Mouse (Mus musculus) monocyte, adult 5-6 weeks (primary cell): ENCODE measurements around the gene Pgbd5. TPM values are rescaled to one million over a fixed set of nuclear protein-coding genes. Genes with fewer than 3 reads are reported as not detected.

Experiments
- ATAC-seq: fragments of 153-309, 156-312 bp; replicated peaks from 2 replicates; pipeline ENCODE4 v1.8.0; 2017; ENCODE audit warnings: mild to moderate bottlenecking; ENCODE audit not compliant: low TSS enrichment, insufficient number of reproducible peaks, severe bottlenecking, poor library complexity, low FRiP score
- total RNA-seq: library from RNA; stranded (forward); fragments of 200-1000, 200-491, 200-594 nt; gene quantifications from 3 replicates; pipeline ENCODE4 v1.2.3, GENCODE M21; 2017

Gene Pgbd5
- total RNA-seq, 1 experiment from 2014 or later = not detected

DNA sequence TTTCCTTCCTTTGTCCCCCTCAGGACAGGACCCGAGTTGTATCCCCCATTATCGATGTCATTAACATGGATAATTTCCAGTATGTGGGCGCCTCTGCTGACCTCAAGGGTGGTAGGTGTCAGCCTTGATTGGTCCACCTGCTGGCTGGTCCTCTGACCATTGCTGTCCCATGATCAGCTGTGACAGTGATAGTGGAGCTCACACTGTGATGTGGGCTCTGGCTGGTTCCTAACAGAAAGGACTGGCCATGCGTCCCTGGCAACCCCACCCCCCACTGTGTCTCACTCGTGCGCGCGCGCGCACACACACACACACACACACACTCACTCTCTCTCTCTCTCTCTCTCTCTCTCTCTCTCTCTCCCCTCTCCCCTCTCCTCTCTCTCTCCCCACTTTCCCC is 109.8 kb downstream of the Pgbd5 start:
- ATAC-seq = no peak

DNA sequence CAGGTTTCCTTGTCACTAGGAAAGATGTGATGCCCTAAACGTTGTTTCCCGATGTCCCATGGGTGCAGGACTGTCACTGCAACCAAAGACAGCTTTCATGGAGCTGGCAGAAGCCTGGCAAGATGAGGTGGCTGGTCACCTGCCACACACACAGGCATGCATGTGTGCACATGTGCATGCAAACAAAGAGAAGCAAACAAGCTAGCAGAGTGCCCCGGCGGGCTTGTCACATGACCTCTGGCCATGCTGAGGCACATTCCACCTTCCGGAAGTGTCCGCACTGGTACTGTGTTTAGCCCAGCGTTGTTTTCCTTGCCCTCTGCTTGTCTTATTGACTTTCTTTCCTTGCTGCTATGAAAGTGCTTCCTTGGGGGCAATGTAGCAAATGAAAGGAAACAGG is 111.2 kb downstream of the Pgbd5 start:
- ATAC-seq = no peak

DNA sequence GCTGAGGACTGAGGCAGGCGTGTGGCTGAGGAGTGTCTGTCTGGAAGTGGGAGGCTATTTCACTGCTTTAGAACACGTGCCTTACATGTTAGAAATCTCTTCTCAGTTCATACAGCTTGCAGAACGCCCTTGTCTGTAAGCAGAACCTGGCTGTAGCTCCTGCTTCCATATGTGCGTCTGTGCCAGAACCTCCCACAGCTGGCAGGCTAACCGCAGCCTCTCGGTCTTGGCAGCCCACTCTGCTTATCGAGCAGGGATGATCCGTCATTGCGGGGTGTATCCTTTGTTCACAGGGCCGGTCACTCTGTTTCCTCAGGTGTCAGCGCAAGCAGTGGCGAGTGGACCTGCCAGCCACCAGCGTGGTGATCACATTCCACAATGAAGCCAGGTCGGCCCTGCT is 116.1 kb downstream of the Pgbd5 start:
- no peak for ATAC-seq

DNA sequence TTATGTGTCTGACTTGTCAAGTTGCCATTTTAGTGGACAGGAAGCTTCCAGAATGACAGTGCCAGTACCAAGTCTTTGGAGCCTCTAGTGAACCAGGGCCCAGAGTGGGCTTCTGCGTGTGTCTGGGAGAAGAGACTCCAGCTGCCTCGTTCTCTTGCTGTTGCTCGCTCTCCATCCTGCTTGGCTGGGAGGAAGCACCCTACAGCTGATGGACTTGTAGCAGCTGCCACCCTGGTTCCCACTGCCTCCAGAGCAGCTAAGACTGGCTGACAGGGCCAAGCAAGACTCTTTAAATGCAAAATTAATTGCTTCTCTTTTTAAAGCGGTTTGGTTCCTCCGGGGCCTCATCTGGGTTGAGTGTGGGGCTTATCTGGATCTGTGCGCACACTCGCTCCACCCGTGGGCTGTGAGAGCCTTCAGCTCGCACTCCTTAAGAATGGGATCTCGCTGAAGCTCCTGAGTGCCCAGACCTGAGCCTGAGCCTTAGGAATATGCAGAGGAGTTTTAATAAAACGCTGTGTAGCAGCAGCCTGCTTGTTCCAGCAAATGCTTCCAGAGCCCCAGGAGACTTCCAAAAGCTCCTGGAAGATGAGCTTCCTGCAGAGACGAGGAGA is 118.1 kb downstream of the Pgbd5 start:
- no peak for ATAC-seq

DNA sequence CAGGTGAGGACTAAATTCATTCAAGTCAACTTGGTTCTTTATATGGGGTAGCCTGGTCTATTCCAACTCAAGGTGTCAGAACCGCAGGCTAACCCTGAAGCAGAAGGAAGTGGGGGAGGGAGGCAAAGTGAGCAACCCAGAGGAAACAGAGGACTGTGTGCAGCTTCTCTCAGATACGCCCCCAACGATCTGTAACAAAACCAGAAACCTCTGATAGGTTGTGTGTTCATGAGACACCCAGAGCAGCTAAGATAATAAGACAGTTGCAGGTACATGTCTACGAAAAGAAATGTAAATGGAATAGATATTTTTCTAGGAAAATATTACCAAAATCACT is 120.2 kb downstream of the Pgbd5 start:
- ATAC-seq = no peak

Other genes starting within 250 kb of the Pgbd5 start
- 39.5 to 77.2 TPM (median 42.9 TPM) in 3 replicates for gene Galnt2, start 208.3 kb downstream of the Pgbd5 start, total RNA-seq
- 15.1 to 29.5 TPM (median 22.8 TPM) in 3 replicates for gene Cog2, start 81.1 kb upstream of the Pgbd5 start, total RNA-seq
- gene Agt, start 130.0 kb upstream of the Pgbd5 start, total RNA-seq = not detected in 3 replicates
- not detected in 3 replicates for gene Capn9, start 136.5 kb upstream of the Pgbd5 start, total RNA-seq
- 1.1 to 3.5 TPM (median 3.2 TPM) in 3 replicates for gene 2310022B05Rik, start 223.7 kb upstream of the Pgbd5 start, total RNA-seq